Mouse (Mus musculus): ENCODE data around the gene Cst11. TPM values are rescaled to one million over a fixed set of nuclear protein-coding genes. Genes with fewer than 3 reads are reported as not detected.
"Not testable (repeated sequence)": the region's sequence is repeated elsewhere in the genome, so short reads cannot be mapped to it uniquely, and the experiment has no call there.

Cst11 gene
- not detected in 2 replicates for total RNA-seq (2021)
- long read RNA-seq, experiment 1: 0 reads
- long read RNA-seq, experiment 2: 0 reads

DNA sequence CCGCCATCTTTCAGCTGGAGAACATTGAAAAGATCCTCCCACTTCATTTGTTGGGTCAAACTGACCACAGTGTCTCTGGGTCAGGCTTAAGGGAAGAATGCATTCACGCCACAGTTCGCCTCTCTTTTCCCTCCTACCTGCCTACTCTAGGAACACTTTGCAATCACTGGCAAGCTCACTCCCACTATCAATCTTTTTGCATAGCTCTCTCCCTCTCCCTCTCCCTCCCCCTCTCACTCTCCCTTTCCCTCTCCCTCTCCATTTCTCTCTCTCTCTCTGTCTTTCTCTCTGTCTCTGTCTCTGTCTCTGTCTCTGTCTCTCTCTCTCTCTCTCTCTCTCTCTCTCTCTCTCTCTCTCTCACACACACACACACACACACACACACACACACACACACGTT, at the start of gene Cst11:
Gene Cst11 (minus strand): TSS at position 101 of the 400 bp plus-strand sequence.
- not testable (repeated sequence) for DNase-seq

DNA sequence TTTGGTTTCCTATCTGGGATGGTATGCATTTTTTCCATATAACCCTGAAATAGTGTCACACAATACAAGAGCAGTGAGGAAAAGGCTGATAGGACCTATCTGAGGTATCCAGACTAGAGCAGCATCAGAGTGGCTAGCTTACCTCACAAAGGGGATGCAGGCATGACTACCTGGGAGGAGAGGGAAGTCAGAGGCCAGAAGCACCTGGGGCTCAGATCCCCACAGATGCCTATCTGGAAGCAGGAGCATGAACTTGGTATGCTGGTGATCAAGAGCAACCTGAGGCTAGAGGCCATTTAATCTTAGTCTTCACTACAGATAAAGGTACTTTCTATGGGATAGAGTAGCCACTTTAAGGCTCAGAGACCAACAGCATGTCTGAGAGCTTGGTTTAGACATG, 48.6 kb upstream of the Cst11 start, which contains the start of gene Cst13:
Gene Cst13 (plus strand): TSS at position 173 of the 400 bp plus-strand sequence.
- DNase-seq: no peak

- DNase-seq: no peak
Measured at GRCm38 (mm10) chr2:148806696-148807095, 35.4 kb upstream of the Cst11 start.

GRCm38 (mm10) chr2:148801491-148801921, 30.2 kb upstream of the Cst11 start:
- DNase-seq: no peak

DNA sequence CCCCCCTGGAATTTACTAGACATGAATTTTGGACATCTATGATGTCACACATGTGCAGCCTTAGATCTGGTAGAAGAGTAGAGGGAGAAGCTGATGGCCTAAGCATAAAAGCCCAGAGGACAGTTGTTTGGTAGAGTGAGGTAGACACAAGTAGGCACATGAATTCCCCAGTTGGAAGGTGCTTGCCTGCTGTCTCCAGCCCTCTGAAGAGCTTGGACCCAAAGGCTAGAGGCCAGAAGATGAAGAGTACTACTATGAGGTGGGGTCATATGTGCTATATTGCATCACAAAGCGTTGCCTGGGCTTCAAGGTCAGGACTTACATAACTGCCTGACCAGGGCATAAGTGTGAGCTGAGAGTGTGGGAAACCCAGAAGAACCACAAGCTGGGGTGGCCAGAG, 27.2 kb upstream of the Cst11 start, which contains the start of gene Cst8:
Gene Cst8 (plus strand): TSS at position 301 of the 400 bp plus-strand sequence.
- DNase-seq: no peak

GRCm38 (mm10) chr2:148789142-148789541, 17.8 kb upstream of the Cst11 start, which contains the start of gene Cst12:
Cst12 (plus strand) TSS chr2:148789361.
- DNase-seq: no peak

GRCm38 (mm10) chr2:148781709-148782108, 10.4 kb upstream of the Cst11 start, which contains the start of gene 8030411F24Rik:
8030411F24Rik (plus strand) TSS chr2:148782009.
- no peak for DNase-seq

GRCm38 (mm10) chr2:148763648-148764388, 7.5 kb downstream of the Cst11 start:
- DNase-seq: no peak

GRCm38 (mm10) chr2:148754310-148754846, 16.9 kb downstream of the Cst11 start:
- DNase-seq: no peak

DNA sequence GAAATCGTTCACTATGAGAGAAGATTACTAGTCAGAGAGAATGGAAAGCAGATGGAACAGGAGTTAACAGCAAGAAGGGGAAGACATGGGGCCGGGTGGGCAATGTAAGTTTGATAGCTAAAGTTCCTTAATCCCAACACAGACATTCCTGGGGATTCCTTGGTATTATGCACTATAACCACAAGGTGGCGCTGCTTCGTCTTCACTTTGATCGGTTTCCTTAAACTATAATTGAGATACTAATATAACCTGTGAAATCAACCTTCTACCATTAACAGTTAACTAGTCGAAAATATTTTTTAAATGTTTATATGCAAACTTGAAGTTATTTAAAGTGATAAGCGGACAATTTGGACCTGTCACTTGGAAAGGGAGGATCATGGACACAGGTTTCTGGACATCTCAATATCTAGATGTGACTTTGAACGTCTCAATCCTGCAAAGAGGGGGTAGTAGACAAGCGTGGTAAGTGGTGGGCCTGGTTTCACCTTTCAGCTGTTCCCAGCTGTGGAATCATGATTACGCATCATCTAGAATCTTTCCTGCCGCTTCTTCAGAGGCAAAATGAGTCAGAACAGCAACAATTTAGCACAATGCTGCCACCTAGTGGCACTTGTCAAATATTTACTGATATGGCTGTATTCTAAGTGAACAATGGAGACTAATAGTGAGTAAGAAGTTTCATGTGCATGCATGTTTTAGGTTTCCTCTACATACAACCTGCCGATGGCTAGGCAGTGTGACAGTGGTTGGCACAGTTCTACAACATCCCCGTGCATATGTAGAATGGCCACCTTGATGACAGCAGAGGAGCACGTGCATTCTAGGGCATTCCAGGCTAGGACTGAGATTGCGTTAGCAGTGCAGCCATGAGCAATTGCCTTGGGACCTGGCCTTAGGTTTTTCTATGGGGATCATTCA, 19.1 kb downstream of the Cst11 start:
- peak; percentile 82 for DNase-seq

- DNase-seq: no peak
Measured at GRCm38 (mm10) chr2:148750058-148750457, 21.2 kb downstream of the Cst11 start, which contains the start of gene Cstl1. Cstl1 (plus strand) TSS chr2:148750358.

- no peak for DNase-seq
Measured at GRCm38 (mm10) chr2:148743846-148744407, 27.4 kb downstream of the Cst11 start.

DNA sequence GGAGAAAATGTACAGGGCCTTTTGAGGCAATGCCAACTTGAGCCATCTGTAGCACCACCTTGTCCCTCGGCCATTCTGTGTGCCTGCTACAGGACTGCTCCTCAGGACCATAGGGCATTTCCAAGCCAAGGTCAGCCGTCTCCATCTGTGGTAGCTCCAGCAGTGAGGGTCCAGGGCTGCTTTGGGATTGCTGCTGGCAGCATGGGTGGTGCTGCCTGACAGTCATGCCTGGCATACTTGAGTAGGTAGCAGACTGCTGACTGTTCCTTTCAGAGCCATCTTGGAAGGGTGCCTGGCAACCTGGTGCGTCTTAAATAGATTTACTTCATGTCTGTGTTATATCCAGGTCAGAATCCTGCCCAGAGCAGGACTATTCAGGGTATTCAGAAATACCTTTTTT, 28.3 kb downstream of the Cst11 start:
- DNase-seq: no peak

- peak; percentile 97 for DNase-seq
Measured at GRCm38 (mm10) chr2:148732327-148733000, 38.8 kb downstream of the Cst11 start, which contains the start of gene Napb. Napb (minus strand) TSS chr2:148732467.

GRCm38 (mm10) chr2:148731614-148732326, 39.5 kb downstream of the Cst11 start:
- peak; percentile 56 for DNase-seq

GRCm38 (mm10) chr2:148719271-148719995, 51.9 kb downstream of the Cst11 start:
- peak; percentile 42 for DNase-seq

All from adrenal gland, postnatal 14 days (tissue).